Mouse (Mus musculus): ENCODE data around the gene B4galnt1.
"Not testable (repeated sequence)": the region's sequence is repeated elsewhere in the genome, so short reads cannot be mapped to it uniquely, and the experiment has no call there.

Gene B4galnt1

DNA sequence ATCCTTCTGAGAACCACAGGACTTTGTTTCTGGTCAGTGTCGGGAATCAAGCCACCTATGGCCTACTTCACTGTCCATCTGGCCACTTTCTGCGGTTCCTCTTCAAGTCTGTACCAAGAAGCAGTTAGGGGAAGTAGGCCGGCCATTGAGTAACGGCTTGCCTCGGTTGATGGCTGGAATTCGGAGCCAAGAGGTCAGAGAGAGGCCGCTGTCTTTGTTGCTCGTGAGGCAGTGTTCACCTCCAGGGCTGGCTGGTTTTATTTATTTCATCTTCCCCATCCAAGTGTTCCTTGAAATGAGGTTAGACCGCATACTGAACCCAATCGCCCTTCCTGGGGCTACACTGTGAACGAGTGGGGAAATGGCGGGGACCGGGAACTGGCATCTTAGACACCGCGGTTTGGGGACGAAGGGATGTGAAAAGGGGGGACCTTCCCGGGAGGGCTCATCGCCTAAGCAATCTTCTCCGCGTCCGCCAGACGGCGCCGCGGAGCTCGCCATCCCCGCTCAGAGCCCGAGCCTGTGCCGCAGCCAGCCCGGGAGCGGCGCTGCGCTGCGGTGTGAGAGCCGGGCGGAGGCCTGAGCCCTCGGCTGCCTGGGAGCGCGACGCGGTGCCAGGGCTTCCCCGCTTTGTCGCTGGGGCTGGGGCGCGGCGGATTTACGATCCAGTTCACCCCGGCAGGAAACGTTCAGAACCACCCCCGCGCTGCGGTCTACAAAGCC, at the start of gene B4galnt1:
TSS of gene B4galnt1 (plus strand) at position 595 of the 723 bp plus-strand sequence.
- in situ Hi-C loops (cut with MboI, MseI): loop anchor here (25.0 kb wide), 1 partner anchor 498 kb away; the partner anchor contains the start of genes Nab2 and Nemp1

DNA sequence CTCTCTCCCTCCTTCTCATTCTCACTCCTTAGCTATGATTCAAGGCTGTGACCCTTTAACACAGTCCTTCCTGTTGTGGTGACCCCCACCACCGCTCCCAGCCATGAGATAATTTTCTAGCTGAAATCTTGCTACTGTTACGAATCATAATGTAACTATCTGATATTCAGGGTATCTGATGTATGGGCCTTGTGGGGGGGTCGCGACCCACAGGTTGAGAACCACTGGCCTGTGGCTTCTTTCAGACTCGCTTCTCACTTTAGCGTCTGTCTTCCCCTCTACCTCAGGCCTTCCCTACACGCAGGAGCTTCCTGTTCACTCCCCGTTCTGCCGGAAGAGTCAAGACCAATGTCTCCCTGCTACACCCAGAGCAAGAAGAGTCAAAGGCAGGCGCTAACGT, 46.6 kb upstream of the B4galnt1 start:
- in situ Hi-C loops (cut with MboI, MseI): loop anchor here (5.0 kb wide), 1 partner anchor 54 kb away; no protein-coding TSS in a partner anchor

DNA sequence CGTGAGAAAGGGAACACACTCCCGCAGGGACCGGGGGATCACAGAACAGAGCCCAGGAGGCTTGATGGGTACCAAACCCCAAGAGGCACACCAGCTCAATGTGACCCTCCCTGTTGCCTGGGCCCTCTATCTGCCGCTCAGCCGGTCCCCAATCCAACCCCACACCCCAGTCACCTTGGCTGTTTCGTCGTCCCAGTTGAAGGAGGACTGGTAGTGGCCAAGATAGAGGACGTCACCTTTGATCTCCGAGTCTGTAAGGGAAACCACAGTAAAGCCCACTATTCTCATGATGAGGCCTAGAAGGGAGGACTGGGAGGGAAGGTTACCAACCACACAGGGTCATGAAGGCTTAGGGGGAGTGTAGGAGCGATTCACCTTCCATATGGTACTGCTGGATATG, 45.8 kb upstream of the B4galnt1 start:
- in situ Hi-C loops (cut with MboI, MseI): loop anchor here (5.0 kb wide), 1 partner anchor 53 kb away; no protein-coding TSS in a partner anchor

GRCm38 (mm10) chr10:127120301-127121065, 44.5 kb upstream of the B4galnt1 start:
- in situ Hi-C loops (cut with MboI, MseI): loop anchor here (5.0 kb wide), 1 partner anchor 107 kb away; no protein-coding TSS in a partner anchor

GRCm38 (mm10) chr10:127121066-127121477, 44.0 kb upstream of the B4galnt1 start, which contains the start of gene Os9:
Os9 (minus strand) TSS chr10:127121131.
- in situ Hi-C loops (cut with MboI, MseI): loop anchor here (5.0 kb wide), 1 partner anchor 106 kb away; no protein-coding TSS in a partner anchor

DNA sequence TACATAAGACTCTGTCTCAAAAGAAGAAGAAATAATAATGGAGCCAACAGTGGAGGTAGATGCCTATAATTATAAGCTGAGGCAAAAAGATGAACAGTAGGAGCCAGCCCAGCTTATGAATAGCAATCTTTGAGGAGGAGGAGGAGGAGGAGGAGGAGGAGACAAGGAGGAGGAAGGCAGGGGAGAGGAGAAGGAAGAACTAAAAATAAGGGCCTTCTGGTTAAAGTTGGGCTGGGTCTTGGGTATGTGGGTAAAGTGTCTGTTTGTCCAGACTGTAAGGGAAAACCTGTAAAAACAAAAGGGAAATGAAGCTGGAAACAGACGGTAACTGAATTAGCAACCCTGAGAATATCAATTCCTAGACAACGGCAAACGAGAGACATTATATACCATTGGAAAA, 43.0 kb upstream of the B4galnt1 start:
- in situ Hi-C loops (cut with MboI, MseI): loop anchor here (5.0 kb wide), 1 partner anchor 105 kb away; no protein-coding TSS in a partner anchor

- in situ Hi-C loops (cut with MboI, MseI): loop anchor here (5.0 kb wide), 1 partner anchor 104 kb away; no protein-coding TSS in a partner anchor
Measured at GRCm38 (mm10) chr10:127122784-127123435, 42.1 kb upstream of the B4galnt1 start.

- in situ Hi-C loops (cut with MboI, MseI): loop anchor here (5.0 kb wide), 1 partner anchor 104 kb away; no protein-coding TSS in a partner anchor
Measured at GRCm38 (mm10) chr10:127123436-127123805, 41.6 kb upstream of the B4galnt1 start.

DNA sequence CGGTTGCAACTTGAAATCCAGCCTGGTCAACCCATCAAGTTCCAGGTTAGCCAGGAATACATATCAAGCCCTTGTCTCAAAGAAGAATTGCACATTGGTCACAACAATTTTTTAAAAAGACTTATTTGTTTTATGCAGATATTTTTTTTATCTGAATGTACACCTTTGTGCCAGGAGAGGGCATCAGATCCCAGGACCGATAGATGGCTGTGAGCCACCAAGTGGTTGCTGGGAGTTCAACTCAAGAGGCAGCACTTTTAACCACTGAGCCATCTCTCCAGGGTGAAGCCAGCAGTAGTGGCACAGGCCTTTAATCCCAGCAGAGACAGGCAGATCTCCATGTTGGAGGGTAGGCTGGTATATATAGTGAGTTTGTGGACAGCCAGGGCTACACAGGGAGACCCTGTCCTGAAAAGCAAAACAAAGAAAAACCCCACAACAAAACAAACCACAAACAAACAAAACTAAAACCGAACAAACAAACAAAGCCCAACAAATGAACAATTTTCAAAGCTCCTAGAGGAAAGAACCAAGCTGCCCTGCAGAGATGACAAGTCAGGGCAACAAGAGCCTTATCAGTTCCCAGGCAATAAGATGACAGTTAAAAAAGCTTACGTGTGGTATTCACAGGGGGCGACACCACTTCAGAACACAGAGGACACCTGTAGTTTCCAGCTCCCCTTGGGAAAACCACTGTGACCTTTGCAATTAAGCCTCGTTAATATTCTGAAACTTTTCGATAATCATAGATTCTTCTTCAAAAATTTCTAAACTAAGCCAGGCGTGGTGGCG, 39.6 kb upstream of the B4galnt1 start:
- in situ Hi-C loops (cut with MboI, MseI): no loop called here

- in situ Hi-C loops (cut with MboI, MseI): no loop called here
Measured at GRCm38 (mm10) chr10:127126579-127126978, 38.4 kb upstream of the B4galnt1 start.

DNA sequence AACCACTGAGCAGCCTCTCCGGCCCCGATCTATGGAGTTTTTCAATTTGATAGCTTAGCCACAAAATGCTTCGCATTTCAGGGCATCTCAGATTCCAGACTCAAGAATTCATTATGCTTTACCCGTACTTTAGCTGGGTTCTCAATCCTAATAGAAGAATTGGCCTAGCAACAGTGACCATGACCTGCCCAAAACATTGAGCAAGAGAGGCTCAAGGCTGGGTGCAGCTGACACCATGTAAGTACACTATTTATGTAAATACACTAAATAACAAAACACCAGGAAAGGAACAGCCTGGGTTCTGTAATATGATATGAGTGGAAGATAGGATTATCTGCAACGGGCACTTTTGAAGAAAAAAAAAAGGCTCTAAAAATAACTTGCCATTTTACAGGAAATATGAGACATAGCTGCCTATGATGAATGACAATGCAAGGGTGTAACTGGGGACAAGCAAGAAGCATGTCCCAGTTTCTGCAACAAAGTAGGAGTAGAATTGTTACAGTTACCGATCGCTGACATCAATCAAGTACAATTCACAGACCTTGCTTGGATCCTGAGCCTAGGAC, 37.2 kb upstream of the B4galnt1 start:
- in situ Hi-C loops (cut with MboI, MseI): no loop called here

DNA sequence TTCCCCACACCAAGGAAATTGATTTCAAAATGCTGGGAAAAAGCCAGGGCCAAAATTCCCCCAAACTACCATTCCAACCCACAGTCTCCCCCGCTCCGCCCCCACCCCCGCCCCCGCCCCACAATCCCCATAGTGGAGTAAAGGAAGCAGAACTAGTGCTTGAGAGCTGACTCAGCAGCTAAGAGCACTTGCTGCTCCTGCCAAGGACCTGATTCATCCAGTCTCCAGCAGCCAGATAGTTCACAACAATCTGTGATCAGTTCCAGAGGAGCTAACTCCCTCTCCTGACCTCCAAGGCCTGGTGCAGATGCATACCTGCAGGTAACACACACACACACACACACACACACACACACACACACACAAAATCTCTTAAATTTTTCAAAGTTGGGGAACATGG, 35.6 kb upstream of the B4galnt1 start:
- in situ Hi-C loops (cut with MboI, MseI): no loop called here

DNA sequence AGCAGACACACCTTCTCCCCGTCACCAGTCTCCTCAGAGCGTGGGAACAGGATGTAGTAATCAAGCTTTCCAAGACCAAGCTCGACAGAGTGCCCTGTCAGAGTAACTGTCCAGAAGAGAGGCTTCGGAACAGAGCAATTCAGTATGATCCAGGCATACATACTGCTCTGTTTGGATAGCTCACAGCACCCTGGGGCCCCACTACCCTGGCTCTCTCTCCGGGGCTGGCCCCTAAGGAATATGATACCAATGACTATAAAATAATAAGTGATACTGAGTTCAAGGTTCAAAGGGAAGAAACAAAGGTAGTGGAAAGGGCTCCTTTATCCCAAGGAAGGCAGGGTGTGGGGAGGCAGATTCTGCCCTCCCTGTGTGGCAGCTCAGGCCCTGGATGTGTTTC, 32.6 kb upstream of the B4galnt1 start:
- in situ Hi-C loops (cut with MboI, MseI): no loop called here

- in situ Hi-C loops (cut with MboI, MseI): not testable (repeated sequence)
Measured at GRCm38 (mm10) chr10:127134394-127135035, 30.5 kb upstream of the B4galnt1 start.

DNA sequence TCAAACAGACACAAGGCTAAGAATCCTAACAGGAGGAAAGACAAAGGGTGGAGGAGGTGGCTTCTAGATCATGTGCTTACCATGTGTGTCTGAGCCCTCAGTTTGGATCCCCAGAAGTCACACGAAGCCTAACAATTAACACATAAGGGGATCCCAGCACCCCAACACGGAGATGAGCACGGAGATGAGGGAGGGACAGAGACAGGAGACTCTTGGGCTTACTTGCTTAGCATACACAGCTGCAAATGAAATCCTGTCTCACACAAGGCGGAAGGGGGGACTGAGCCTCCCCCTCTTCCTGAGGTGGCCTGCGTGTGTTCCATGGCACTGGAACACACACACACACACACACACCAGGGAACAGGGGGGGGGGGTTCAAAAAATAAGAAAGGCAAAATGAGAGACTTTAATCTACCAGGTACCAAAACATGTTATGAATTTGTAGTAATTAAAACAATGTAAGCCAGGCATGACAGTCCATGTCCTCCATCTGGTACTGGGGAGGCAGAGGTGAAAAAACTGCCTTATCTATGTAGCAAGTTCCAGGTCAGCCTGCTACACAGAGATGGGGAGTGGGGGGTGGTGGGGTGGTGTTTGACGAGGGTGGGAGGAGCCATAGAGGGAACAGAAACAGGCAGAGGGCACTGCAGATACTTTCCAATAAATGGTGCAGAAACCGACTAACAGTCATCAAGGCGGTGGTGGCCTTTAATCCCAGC, 29.7 kb upstream of the B4galnt1 start:
- in situ Hi-C loops (cut with MboI, MseI): no loop called here

GRCm38 (mm10) chr10:127136510-127136909, 28.5 kb upstream of the B4galnt1 start:
- in situ Hi-C loops (cut with MboI, MseI): no loop called here

- in situ Hi-C loops (cut with MboI, MseI): no loop called here
Measured at GRCm38 (mm10) chr10:127137896-127138295, 27.1 kb upstream of the B4galnt1 start.

DNA sequence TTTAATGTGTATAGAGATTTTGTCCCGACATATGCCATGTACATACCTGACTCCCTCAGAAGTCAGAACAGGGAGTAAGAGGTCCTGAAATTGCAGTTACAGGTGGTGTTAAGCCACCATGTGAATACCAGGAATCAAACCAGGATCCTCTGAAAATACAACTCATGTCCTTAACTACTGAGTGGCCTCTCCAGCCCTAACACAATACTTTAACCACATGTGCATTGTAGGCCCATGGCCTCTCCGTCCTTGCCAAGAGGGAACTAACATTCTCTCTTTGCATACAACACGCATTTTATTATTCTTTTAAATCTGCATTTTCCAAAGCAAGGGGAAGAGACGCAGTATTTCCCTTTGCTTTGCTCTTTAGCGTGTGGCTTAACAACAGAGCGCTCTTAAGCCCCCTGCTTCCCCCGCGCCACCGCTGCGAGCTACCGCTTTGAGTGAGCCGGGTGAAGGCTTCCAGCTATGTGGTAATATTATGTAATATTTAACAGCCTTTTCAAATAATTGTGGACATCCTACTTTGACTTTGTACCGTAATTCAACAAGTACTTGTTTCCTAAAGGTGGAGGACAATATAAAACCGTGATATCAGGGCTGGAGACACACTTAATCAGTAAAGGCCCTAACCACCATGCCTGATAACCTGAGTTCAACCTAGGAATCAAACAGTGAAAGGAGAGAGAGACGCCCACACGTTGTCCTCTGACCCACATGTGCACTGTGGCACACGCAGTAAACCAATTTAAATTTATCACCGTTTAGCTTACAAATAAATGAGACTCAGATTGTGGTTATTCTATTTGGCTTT, 26.5 kb upstream of the B4galnt1 start:
- in situ Hi-C loops (cut with MboI, MseI): no loop called here

DNA sequence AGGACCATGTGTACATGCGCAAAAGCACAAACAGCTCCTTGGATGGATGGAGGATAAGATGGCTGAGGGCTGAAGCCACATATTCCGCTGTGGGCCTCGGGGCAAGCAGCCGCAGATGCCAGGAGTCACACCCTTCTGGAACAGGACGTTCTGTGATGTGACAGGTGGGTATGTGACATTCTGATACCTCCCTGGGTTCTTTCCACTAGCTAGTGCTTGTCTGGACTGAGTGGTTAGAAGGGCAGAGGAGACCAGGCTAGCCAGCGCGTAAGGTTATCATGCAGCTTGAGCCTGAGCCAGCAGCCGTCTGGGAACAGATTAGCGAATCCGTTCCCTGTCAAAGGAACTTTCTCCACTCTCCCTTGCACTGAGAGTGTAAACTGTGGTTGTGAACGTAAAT, 24.1 kb upstream of the B4galnt1 start:
- in situ Hi-C loops (cut with MboI, MseI): no loop called here

All from regulatory T cell (primary cell).